ENCODE assay signal across 8 mouse cellular contexts in genomic region chr3:54807061-54807661, GRCm38 (mm10). TPM values are rescaled to one million over a fixed set of nuclear protein-coding genes. Genes with fewer than 3 reads are reported as not detected.
DNase-seq lines count a peak whose midpoint lies in the region; ATAC-seq lines count a peak whose summit lies in the region.

No protein-coding gene starts in this region.

- H3K9me3 ChIP-seq in embryonic facial prominence, embryonic 13.5 days: no peaks in the 10 kb centered on the region
- H3K9me3 ChIP-seq in hindbrain, embryonic 11.5 days (ENCODE audit: control insufficient read depth, low read length): no peaks in the 10 kb centered on the region
- no peaks in the 10 kb centered on the region for H3K9me3 ChIP-seq in liver, embryonic 12.5 days (replicated peaks)

- peak overlapping the region; percentile 97 for H3K9ac ChIP-seq in embryonic facial prominence, embryonic 13.5 days
- H3K9ac ChIP-seq in hindbrain, embryonic 11.5 days (ENCODE audit: low read depth, low read length): peak overlapping the region; percentile 94
- H3K9ac ChIP-seq in liver, embryonic 12.5 days: peak overlapping the region; percentile 94

- under 1% methylated on average over 56 of the region's 56 CpGs for WGBS in embryonic facial prominence, embryonic 13.5 days
- under 1% methylated on average over 54 of the region's 56 CpGs for WGBS in hindbrain, embryonic 11.5 days
- WGBS in liver, embryonic 12.5 days (ENCODE audit: insufficient replicate concordance): under 1% methylated on average over 56 of the region's 56 CpGs

- no peaks in the 10 kb centered on the region for H3K27me3 ChIP-seq in embryonic facial prominence, embryonic 13.5 days
- H3K27me3 ChIP-seq in hindbrain, embryonic 11.5 days (ENCODE audit: control insufficient read depth, insufficient read depth, low read length): no peaks in the 10 kb centered on the region
- peaks cover 7% of the 10 kb centered on the region; the same call in 1 of the 2 replicates for H3K27me3 ChIP-seq in liver, embryonic 12.5 days (replicated peaks)

- ATAC-seq in embryonic facial prominence, embryonic 13.5 days (ENCODE audit: insufficient number of reproducible peaks, insufficient read depth, low FRiP score, low TSS enrichment, low read depth): peak; percentile 45; the same call in 1 of the 2 replicates
- peak; percentile 21 for ATAC-seq in hindbrain, embryonic 11.5 days (ENCODE audit: low FRiP score)
- ATAC-seq in liver, embryonic 12.5 days: peak; percentile 68

- peak overlapping the region; percentile 81 for H3K27ac ChIP-seq in embryonic facial prominence, embryonic 13.5 days
- H3K27ac ChIP-seq in hindbrain, embryonic 11.5 days (ENCODE audit: low read depth, low read length): peak overlapping the region; percentile 94
- peak overlapping the region; percentile 90 for H3K27ac ChIP-seq in liver, embryonic 12.5 days

- H3K4me1 ChIP-seq in embryonic facial prominence, embryonic 13.5 days: peaks cover 21% of the 10 kb centered on the region
- H3K4me1 ChIP-seq in hindbrain, embryonic 11.5 days (replicated peaks; ENCODE audit: control insufficient read depth, insufficient read depth, low read length): no peaks in the 10 kb centered on the region; the same call in 1 of the 2 replicates
- H3K4me1 ChIP-seq in liver, embryonic 12.5 days: peaks cover 27% of the 10 kb centered on the region

- peak overlapping the region; percentile 86 for H3K4me3 ChIP-seq in embryonic facial prominence, embryonic 13.5 days
- peak overlapping the region; percentile 88 for H3K4me3 ChIP-seq in hindbrain, embryonic 11.5 days (ENCODE audit: low read depth, low read length)
- peak overlapping the region; percentile 88 for H3K4me3 ChIP-seq in liver, embryonic 12.5 days

- peak overlapping the region; percentile 89 for H3K4me2 ChIP-seq in embryonic facial prominence, embryonic 13.5 days
- H3K4me2 ChIP-seq in hindbrain, embryonic 11.5 days (replicated peaks; ENCODE audit: low read depth, low read length): peak overlapping the region; percentile 96
- peak overlapping the region; percentile 96 for H3K4me2 ChIP-seq in liver, embryonic 12.5 days

- peak; percentile 44 for DNase-seq in layer of hippocampus, adult 11-12 months (ENCODE audit: low spot score)
- DNase-seq in layer of hippocampus, postnatal 36 days: no peak
- peak; percentile 52 for DNase-seq in Muller cell, postnatal 12 days (ENCODE audit: inconsistent ontology term)
- no peak for DNase-seq in hindbrain, embryonic 11.5 days (ENCODE audit: low spot score)
- DNase-seq in right cerebral cortex, postnatal 10 days (ENCODE audit: low spot score in 2 of 2): peak; percentile 59 to 60
- no peak for DNase-seq in retina, postnatal 1 day

- peaks cover 19% of the 10 kb centered on the region for H3K36me3 ChIP-seq in embryonic facial prominence, embryonic 13.5 days
- no peaks in the 10 kb centered on the region for H3K36me3 ChIP-seq in hindbrain, embryonic 11.5 days (ENCODE audit: control insufficient read depth, insufficient read depth, low read length)
- peaks cover 23% of the 10 kb centered on the region for H3K36me3 ChIP-seq in liver, embryonic 12.5 days

RNA-seq across cellular contexts. Expression of gene Rfxap, which starts 0.4 kb away (rescaled TPM):
- 10 to 100 TPM; 50.0 to 53.1 TPM for total RNA-seq in layer of hippocampus, postnatal 36 days (2021)
- 40.2 and 41.2 TPM in 2 replicates for polyA plus RNA-seq in embryonic facial prominence, embryonic 13.5 days (2015; fragmentation: Nextera tagmentation; extraction: Ambion mirVana)
- polyA plus RNA-seq in hindbrain, embryonic 11.5 days (2014; fragmentation: Nextera tagmentation; extraction: Ambion mirVana): 61.4 and 62.4 TPM in 2 replicates
- 38.7 and 39.3 TPM in 2 replicates for polyA plus RNA-seq in liver, embryonic 12.5 days (2016; fragmentation: Nextera tagmentation; extraction: Ambion mirVana)

RNA-seq across cellular contexts. Expression of gene Smad9, which starts 51.8 kb away (rescaled TPM):
- 1 to 10 TPM; 5.9 to 7.0 TPM for total RNA-seq in layer of hippocampus, postnatal 36 days (2021)
- 1.2 and 1.8 TPM in 2 replicates for polyA plus RNA-seq in embryonic facial prominence, embryonic 13.5 days (2015; fragmentation: Nextera tagmentation; extraction: Ambion mirVana)
- 0.56 and 0.66 TPM in 2 replicates for polyA plus RNA-seq in hindbrain, embryonic 11.5 days (2014; fragmentation: Nextera tagmentation; extraction: Ambion mirVana)
- 0.18 and 0.19 TPM in 2 replicates for polyA plus RNA-seq in liver, embryonic 12.5 days (2016; fragmentation: Nextera tagmentation; extraction: Ambion mirVana)

Comparison
In these comparisons a context has a peak if more than half of its experiments do, and no peak if none do; other contexts are left out.
1. DNase-seq: peak in layer of hippocampus, adult 11-12 months (single experiment), Muller cell, postnatal 12 days (single experiment) and right cerebral cortex, postnatal 10 days (2 of 2); none in layer of hippocampus, postnatal 36 days (0 of 2), hindbrain, embryonic 11.5 days (single experiment) and retina, postnatal 1 day (single experiment).
2. Peak in every context shown above with its lines, with median percentiles within 50 percentile points of each other: ATAC-seq, H3K27ac ChIP-seq, H3K4me2 ChIP-seq, H3K4me3 ChIP-seq and H3K9ac ChIP-seq.